ENCODE assay signal across 8 mouse cellular contexts in the genomic region with DNA sequence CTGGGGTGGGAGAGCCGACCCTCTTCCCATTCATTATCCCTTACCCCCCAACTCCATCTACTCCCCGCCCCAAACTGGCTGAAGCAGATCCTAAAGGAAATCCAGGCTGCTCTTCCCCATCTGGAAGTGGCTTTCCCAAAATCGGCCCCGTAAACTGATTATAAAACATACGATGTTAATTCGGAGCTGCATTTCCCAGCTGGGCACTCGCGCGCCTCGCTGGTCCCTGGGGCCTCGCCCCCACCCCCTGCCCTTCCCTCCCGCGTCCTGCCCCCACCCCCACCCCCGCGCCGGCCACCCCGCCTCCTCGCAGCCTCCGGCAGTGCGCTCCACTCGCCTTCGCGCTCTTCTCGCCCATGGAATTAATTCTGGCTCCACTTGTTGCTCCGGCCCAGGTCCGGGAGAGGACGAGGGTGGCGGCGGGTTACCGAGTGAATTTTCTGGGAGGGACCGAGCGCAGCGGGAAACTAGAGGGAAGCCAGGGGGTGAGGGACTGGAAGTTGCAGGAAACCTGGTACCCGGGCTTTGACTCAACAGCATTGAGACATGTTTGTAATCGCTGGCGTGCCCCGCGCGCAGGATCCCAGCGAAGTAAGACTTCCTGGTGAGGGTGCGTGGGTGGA. TPM values are rescaled to one million over a fixed set of nuclear protein-coding genes. Genes with fewer than 3 reads are reported as not detected.
DNase-seq lines count a peak whose midpoint lies in the region; ATAC-seq and TF ChIP-seq lines count a peak whose summit lies in the region.

No protein-coding gene starts in this region.

- H3K36me3 ChIP-seq in heart, embryonic 16.5 days (ENCODE audit: control insufficient read depth, insufficient read depth) = no peaks in the 10 kb centered on the region
- H3K36me3 ChIP-seq in limb, embryonic 14.5 days (ENCODE audit: control insufficient read depth, insufficient read depth, low read length) = peaks cover 71% of the 10 kb centered on the region

- peak overlapping the region; percentile 57 for H3K4me3 ChIP-seq in heart, embryonic 16.5 days (ENCODE audit: low read length)
- H3K4me3 ChIP-seq in limb, embryonic 14.5 days (replicated peaks; ENCODE audit: low read length) = peak overlapping the region; percentile 87
- peak overlapping the region; percentile 52 for H3K4me3 ChIP-seq in olfactory bulb, adult 2 months (ENCODE audit: insufficient read depth, low read depth, low read length)

- ATAC-seq in heart, embryonic 16.5 days (replicated peaks; ENCODE audit: extremely low read depth, insufficient read depth, low FRiP score) = no peak
- peak; percentile 17; the same call in 1 of the 2 replicates for ATAC-seq in limb, embryonic 14.5 days (ENCODE audit: low FRiP score, low read depth)

- peak; percentile 39 for DNase-seq in left cerebral cortex, postnatal 4 days
- no peak for DNase-seq in left cerebral cortex, postnatal 14 days (ENCODE audit: low spot score in 2 of 2)
- DNase-seq in embryo, embryonic 9.5 days (ENCODE audit: extremely low spot score) = peak; percentile 72
- peak; percentile 39 for DNase-seq in limb, embryonic 14.5 days (ENCODE audit: low spot score)
- DNase-seq in MN1 (ENCODE audit: low spot score) = no peak
- DNase-seq in left cerebral cortex, postnatal 36 days (ENCODE audit: low spot score in 2 of 2) = no peak

- WGBS in heart, embryonic 16.5 days = 2% methylated on average over 37 of the region's 41 CpGs
- WGBS in limb, embryonic 14.5 days = 1% methylated on average over 32 of the region's 41 CpGs
- WGBS in olfactory bulb, adult 2 months = 4% methylated on average over 40 of the region's 41 CpGs

- H3K27ac ChIP-seq in heart, embryonic 16.5 days (ENCODE audit: low read length) = no peak overlapping the region
- H3K27ac ChIP-seq in limb, embryonic 14.5 days (replicated peaks; ENCODE audit: low read depth, low read length) = peak overlapping the region; percentile 99
- no peak overlapping the region for H3K27ac ChIP-seq in olfactory bulb, adult 2 months (ENCODE audit: insufficient read depth, low read depth, low read length)

- no peak for TF ChIP-seq POLR2A in limb, embryonic 14.5 days (IDR thresholded peaks at IDR 0.05; ENCODE audit: borderline replicate concordance, extremely low read depth, insufficient read depth, insufficient read length)
- TF ChIP-seq POLR2A in olfactory bulb, adult 2 months (IDR thresholded peaks at IDR 0.05; ENCODE audit: insufficient read depth, low read depth, low read length) = no peak

- H3K4me2 ChIP-seq in heart, embryonic 16.5 days (ENCODE audit: low read depth, low read length) = peak overlapping the region; percentile 90
- peak overlapping the region; percentile 82 for H3K4me2 ChIP-seq in limb, embryonic 14.5 days (replicated peaks; ENCODE audit: low read depth, low read length, severe bottlenecking)

- peaks cover 13% of the 10 kb centered on the region for H3K4me1 ChIP-seq in heart, embryonic 16.5 days (ENCODE audit: control insufficient read depth, insufficient read depth, low read length)
- H3K4me1 ChIP-seq in limb, embryonic 14.5 days (ENCODE audit: control insufficient read depth, insufficient read depth, low read length) = peaks cover 9% of the 10 kb centered on the region
- peaks cover 18% of the 10 kb centered on the region for H3K4me1 ChIP-seq in olfactory bulb, adult 2 months (ENCODE audit: control insufficient read depth, insufficient read depth, low read length)

- no peak for TF ChIP-seq CTCF in olfactory bulb, adult 2 months (IDR thresholded peaks at IDR 0.05; ENCODE audit: insufficient read depth, low read depth, low read length)

- peak overlapping the region; percentile 69 for H3K9ac ChIP-seq in heart, embryonic 16.5 days (ENCODE audit: low read length)
- peak overlapping the region; percentile 98 for H3K9ac ChIP-seq in limb, embryonic 14.5 days (ENCODE audit: low read depth, low read length, severe bottlenecking)

- peaks cover 20% of the 10 kb centered on the region for H3K27me3 ChIP-seq in heart, embryonic 16.5 days (ENCODE audit: control insufficient read depth, insufficient read depth, low read length)
- no peaks in the 10 kb centered on the region for H3K27me3 ChIP-seq in limb, embryonic 14.5 days (ENCODE audit: control insufficient read depth, insufficient read depth, low read length)

- no peaks in the 10 kb centered on the region for H3K9me3 ChIP-seq in heart, embryonic 16.5 days (replicated peaks; ENCODE audit: control insufficient read depth, low read length)
- H3K9me3 ChIP-seq in limb, embryonic 14.5 days (ENCODE audit: control insufficient read depth, low read length) = no peaks in the 10 kb centered on the region

- intact Hi-C loops in left cerebral cortex, postnatal 4 days (cut with DNase I) = loop anchor here (10.0 kb wide), 1 partner anchor 564 kb away; no protein-coding TSS in a partner anchor
- intact Hi-C loops in left cerebral cortex, postnatal 14 days (cut with DNase I) = no loop called here
- intact Hi-C loops in left cerebral cortex, postnatal 36 days (cut with DNase I) = loop anchor here (5.0 kb wide), 1 partner anchor 576 kb away; no protein-coding TSS in a partner anchor

RNA-seq across cellular contexts. Expression of a gene that starts 6.6 kb away (rescaled TPM):
- total RNA-seq in left cerebral cortex, postnatal 4 days (2021) = 10 to 100 TPM in 1 of 2 experiments, 1 to 10 TPM in 1; 8.7 to 13.1 TPM
- total RNA-seq in left cerebral cortex, postnatal 14 days (2021) = 10 to 100 TPM; 10.1 to 10.6 TPM
- polyA plus RNA-seq in heart, embryonic 16.5 days (2015; fragmentation: Nextera tagmentation; extraction: Ambion mirVana) = 9.3 and 9.8 TPM in 2 replicates
- 103 and 115 TPM in 2 replicates for polyA plus RNA-seq in limb, embryonic 14.5 days (2012; rRNA removed)
- 108 and 131 TPM in 2 replicates for polyA plus RNA-seq in limb, embryonic 14.5 days (2014; fragmentation: Nextera tagmentation; extraction: Ambion mirVana)
- polyA plus RNA-seq in olfactory bulb, adult 2 months (2012; ENCODE audit: insufficient read depth, insufficient read length, low replicate concordance, missing spikeins) = not detected in 2 replicates
- total RNA-seq in left cerebral cortex, postnatal 36 days (2021) = 10 to 100 TPM in 1 of 2 experiments, 1 to 10 TPM in 1; 6.5 to 11.4 TPM

Comparison
In these comparisons a context has a peak if more than half of its experiments do, and no peak if none do; other contexts are left out.
1. DNase-seq: peak in left cerebral cortex, postnatal 4 days (single experiment), embryo, embryonic 9.5 days (single experiment) and limb, embryonic 14.5 days (single experiment); none in left cerebral cortex, postnatal 14 days (0 of 2), MN1 (single experiment) and left cerebral cortex, postnatal 36 days (0 of 2).
2. Peak in every context shown above with its lines, with median percentiles within 50 percentile points of each other: H3K4me3 ChIP-seq.